Mouse (Mus musculus) intestine, embryonic 14.5 days (tissue): ENCODE data around the gene Arhgef38. TPM values are rescaled to one million over a fixed set of nuclear protein-coding genes. Genes with fewer than 3 reads are reported as not detected.
A peak's percentile ranks its signal among the peaks of the same experiment; 100 is the strongest.

Experiments used
- ATAC-seq: fragments of 200-750 bp; cut with Nextera tagmentation; replicated peaks from 2 replicates; pipeline ENCODE4 v1.8.0; 2017; ENCODE audit warnings: low read depth, moderate number of reproducible peaks, moderate TSS enrichment, moderate library complexity; ENCODE audit not compliant: low FRiP score, low TSS enrichment
- DNase-seq: peaks from one replicate; pipeline ENCODE4 v3.0.0-alpha.2; 2018; ENCODE audit warnings: low spot score
- H3K27ac ChIP-seq: fragments of 300-500 bp; sonication (generic); 2 replicates; pipeline ENCODE4 v1.5.1; 2014; ENCODE audit warnings: low read depth, mild to moderate bottlenecking, control low read depth
- H3K27me3 ChIP-seq: fragments of 300-500 bp; sonication (generic); replicated peaks from 2 replicates; pipeline ENCODE4 v1.6.1; 2014; ENCODE audit warnings: low read length, control low read depth; ENCODE audit not compliant: control insufficient read depth, insufficient read depth
- H3K36me3 ChIP-seq: fragments of 300-500 bp; sonication (generic); 2 replicates; pipeline ENCODE4 v1.6.1; 2014; ENCODE audit warnings: low read length, control low read depth; ENCODE audit not compliant: control insufficient read depth, insufficient read depth
- H3K4me1 ChIP-seq: fragments of 300-500 bp; sonication (generic); replicated peaks from 2 replicates; pipeline ENCODE4 v1.6.1; 2014; ENCODE audit warnings: low read length, control low read depth, mixed read lengths; ENCODE audit not compliant: control insufficient read depth, insufficient read depth
- H3K4me2 ChIP-seq: fragments of 300-500 bp; sonication (generic); 2 replicates; pipeline ENCODE4 v1.6.1; 2014; ENCODE audit warnings: low read length
- H3K4me3 ChIP-seq: fragments of 300-500 bp; sonication (generic); 2 replicates; pipeline ENCODE4 v1.5.1; 2014; ENCODE audit warnings: low read depth, low read length, control low read depth, mixed read lengths
- H3K9ac ChIP-seq: fragments of 300-500 bp; sonication (generic); 2 replicates; pipeline ENCODE4 v1.6.1; 2014; ENCODE audit warnings: mild to moderate bottlenecking, low read length
- H3K9me3 ChIP-seq: fragments of 300-500 bp; sonication (generic); 2 replicates; pipeline ENCODE4 v1.6.1; 2016; ENCODE audit warnings: low read length, control low read depth; ENCODE audit not compliant: control insufficient read depth
- WGBS: fragments of 180-500 bp; shearing (Covaris S2); extraction: QIAGEN DNeasy Blood & Tissue Kit; methylation state at CpG from one replicate; pipeline ENCODE4 v1.1.7; 2014; 5-methylcytosine and 5-hydroxymethylcytosine counted together
- polyA plus RNA-seq: library from polyadenylated mRNA; unstranded; fragments of >200 nt; fragmentation: Nextera tagmentation; extraction: Ambion mirVana; gene quantifications from 2 replicates; pipeline ENCODE4 v1.2.1, GENCODE M21; 2014

Arhgef38 gene
- polyA plus RNA-seq, 1 experiment from 2014 or later, result 3.3 TPM

- 23% methylated on average over 1 of the region's 1 CpGs for WGBS
- no peak; the same call in 1 of the 2 replicates for ATAC-seq
- Histone ChIP-seq H3K4me3 (no peak overlapping the region), H3K27ac (no peak overlapping the region), H3K4me2 (no peak overlapping the region), H3K4me1 (peaks cover 22% of the 10 kb centered on the region), H3K9me3 (no peaks in the 10 kb centered on the region), H3K36me3 (peaks cover 31% of the 10 kb centered on the region), H3K27me3 (no peaks in the 10 kb centered on the region), H3K9ac (no peak overlapping the region)
- no peak for DNase-seq
Measured at GRCm38 (mm10) chr3:133094305-133094704, 140.4 kb downstream of the Arhgef38 start.

- Histone ChIP-seq H3K4me1 (peaks cover 22% of the 10 kb centered on the region), H3K36me3 (peaks cover 20% of the 10 kb centered on the region), H3K9ac (peak overlapping the region; percentile 98; the same call in 1 of the 2 replicates), H3K9me3 (no peaks in the 10 kb centered on the region), H3K4me2 (peak overlapping the region; percentile 73), H3K4me3 (peak overlapping the region; percentile 93), H3K27me3 (no peaks in the 10 kb centered on the region), H3K27ac (no peak overlapping the region)
- 73% methylated on average over 1 of the region's 1 CpGs for WGBS
- ATAC-seq, result no peak
- DNase-seq, result no peak
Measured at GRCm38 (mm10) chr3:133092936-133093335, 141.8 kb downstream of the Arhgef38 start.

GRCm38 (mm10) chr3:133092274-133092853 is 142.4 kb downstream of the Arhgef38 start:
- WGBS, result 0% methylated on average over 7 of the region's 7 CpGs
- DNase-seq (no peak), ATAC-seq (no peak)
- H3K27me3 ChIP-seq, result no peaks in the 10 kb centered on the region
- H3K27ac ChIP-seq, result peak overlapping the region; percentile 100
- H3K9ac ChIP-seq, result peak overlapping the region; percentile 98
- peaks cover 22% of the 10 kb centered on the region for H3K4me1 ChIP-seq
- peaks cover 15% of the 10 kb centered on the region for H3K36me3 ChIP-seq
- peak overlapping the region; percentile 93 for H3K4me3 ChIP-seq
- H3K4me2 ChIP-seq, result peak overlapping the region; percentile 73
- H3K9me3 ChIP-seq, result no peaks in the 10 kb centered on the region

- peak within 1 kb of the TSS; percentile 98 for H3K9ac ChIP-seq
Measured at GRCm38 (mm10) chr3:133091664-133092273, 143.0 kb downstream of the Arhgef38 start, which contains the start of the genes Ints12 and Gstcd. Ints12 (plus strand) TSS chr3:133091840. Gstcd (minus strand) TSS chr3:133092033.

GRCm38 (mm10) chr3:133091121-133091663 is 143.6 kb downstream of the Arhgef38 start:
- H3K27me3 ChIP-seq, result no peaks in the 10 kb centered on the region
- ATAC-seq (peak; percentile 86), DNase-seq (peak; percentile 91)
- under 1% methylated on average over 44 of the region's 44 CpGs for WGBS
- peak overlapping the region; percentile 81 for H3K4me2 ChIP-seq
- H3K4me1 ChIP-seq, result peaks cover 22% of the 10 kb centered on the region
- H3K36me3 ChIP-seq, result 0 out of 2 replicates have a peak, but pooled peaks cover 4% of the 10 kb centered on the region
- peak overlapping the region; percentile 98 for H3K9ac ChIP-seq
- peak overlapping the region; percentile 100 for H3K27ac ChIP-seq
- H3K9me3 ChIP-seq, result no peaks in the 10 kb centered on the region
- peak overlapping the region; percentile 93 for H3K4me3 ChIP-seq

More at GRCm38 (mm10) chr3:133091664-133092273, 143.0 kb downstream of the Arhgef38 start, which contains the start of the genes Ints12 and Gstcd:
- no peaks in the 10 kb centered on the region for H3K27me3 ChIP-seq
- peaks cover 22% of the 10 kb centered on the region for H3K4me1 ChIP-seq
- peak; percentile 98 for ATAC-seq
- no peaks in the 10 kb centered on the region for H3K9me3 ChIP-seq
- H3K36me3 ChIP-seq, result 0 out of 2 replicates have a peak, but pooled peaks cover 9% of the 10 kb centered on the region
- peak within 1 kb of the TSS; percentile 81 for H3K4me2 ChIP-seq
- peak within 1 kb of the TSS; percentile 100 for H3K27ac ChIP-seq
- WGBS, result under 1% methylated on average over 53 of the region's 53 CpGs
- DNase-seq, result peak; percentile 96
- H3K4me3 ChIP-seq, result peak within 1 kb of the TSS; percentile 93

GRCm38 (mm10) chr3:133090247-133091120 is 144.3 kb downstream of the Arhgef38 start:
- peak overlapping the region; percentile 98 for H3K9ac ChIP-seq
- no peaks in the 10 kb centered on the region for H3K27me3 ChIP-seq
- peak overlapping the region; percentile 93 for H3K4me3 ChIP-seq
- H3K27ac ChIP-seq, result peak overlapping the region; percentile 100
- no peaks in the 10 kb centered on the region for H3K36me3 ChIP-seq
- no peak for ATAC-seq
- H3K4me1 ChIP-seq, result peaks cover 22% of the 10 kb centered on the region
- WGBS, result 8% methylated on average over 11 of the region's 11 CpGs
- no peaks in the 10 kb centered on the region for H3K9me3 ChIP-seq
- no peak for DNase-seq
- peak overlapping the region; percentile 81 for H3K4me2 ChIP-seq

- no peak overlapping the region for H3K4me2 ChIP-seq
- H3K27me3 ChIP-seq, result no peaks in the 10 kb centered on the region
- H3K9ac ChIP-seq, result no peak overlapping the region
- peaks cover 34% of the 10 kb centered on the region for H3K36me3 ChIP-seq
- ATAC-seq (no peak; the same call in 1 of the 2 replicates), DNase-seq (no peak)
- 63% methylated on average over 3 of the region's 3 CpGs for WGBS
- no peaks in the 10 kb centered on the region for H3K9me3 ChIP-seq
- no peak overlapping the region for H3K4me3 ChIP-seq
- H3K4me1 ChIP-seq, result peaks cover 5% of the 10 kb centered on the region; the same call in 1 of the 2 replicates
- H3K27ac ChIP-seq, result no peak overlapping the region
Measured at GRCm38 (mm10) chr3:133085858-133086257, 148.9 kb downstream of the Arhgef38 start.

GRCm38 (mm10) chr3:133082736-133083135 is 152.0 kb downstream of the Arhgef38 start:
- no peak for DNase-seq
- Histone ChIP-seq H3K4me1 (no peaks in the 10 kb centered on the region), H3K27me3 (no peaks in the 10 kb centered on the region), H3K27ac (no peak overlapping the region), H3K9me3 (no peaks in the 10 kb centered on the region), H3K4me3 (no peak overlapping the region), H3K36me3 (peaks cover 58% of the 10 kb centered on the region), H3K4me2 (no peak overlapping the region), H3K9ac (no peak overlapping the region)
- WGBS, result 90% methylated on average over 5 of the region's 5 CpGs
- ATAC-seq, result no peak
